Mouse (Mus musculus) left cerebral cortex, adult 18-20 months (tissue): ENCODE measurements around the gene Tacr1. TPM values are rescaled to one million over a fixed set of nuclear protein-coding genes. Genes with fewer than 3 reads are reported as not detected.

Experiments
- DNase-seq, 2 experiments: peaks; one replicate each; pipeline ENCODE4 v3.0.0; 2021 to 2022; ENCODE audit warnings: low spot score in 2 of 2, mixed read lengths in 1 of 2
- total RNA-seq, 2 experiments: library from RNA; stranded (reverse); gene quantifications; 2 replicates each; pipeline ENCODE4 v1.2.3; 2021

Gene Tacr1
- total RNA-seq, 2 experiments from 2014 or later = 3.1 to 3.7 TPM

DNA sequence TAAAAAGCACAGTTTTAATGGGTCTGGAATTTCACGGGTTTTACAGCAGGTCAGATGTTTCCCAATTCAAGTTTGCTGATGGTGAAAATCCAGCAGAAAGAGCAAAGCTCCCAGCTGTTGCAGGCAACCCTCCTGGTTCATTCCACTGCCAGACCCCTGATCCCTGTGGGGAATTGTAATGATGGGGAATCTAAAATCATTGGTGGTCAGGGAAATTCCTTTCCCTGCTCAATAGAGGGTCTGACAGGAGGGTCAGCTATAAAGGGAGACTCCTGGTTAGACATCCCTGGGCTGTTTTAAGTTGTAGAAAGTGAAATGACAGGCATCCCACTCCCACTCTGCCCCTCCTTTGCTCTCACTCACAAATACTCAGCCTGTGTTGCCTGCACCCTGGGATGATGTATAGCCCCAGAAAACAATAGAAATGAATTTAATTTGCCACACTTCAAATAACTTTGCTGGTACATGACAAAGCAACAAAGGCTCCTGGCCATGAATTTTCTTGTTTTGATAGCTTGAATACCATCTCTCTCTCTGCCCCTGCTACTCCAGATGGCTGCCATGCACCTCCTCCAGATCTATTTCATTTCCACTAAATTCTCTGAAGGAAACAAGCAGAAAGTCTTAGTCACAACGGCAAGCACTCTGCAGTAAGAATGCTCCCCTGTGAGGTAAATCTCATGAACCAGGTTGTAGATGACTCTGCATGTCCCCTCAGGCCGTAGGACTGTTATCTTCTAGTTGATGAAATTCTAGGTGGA, 123.2 kb downstream of the Tacr1 start:
- DNase-seq = peak in 1 of 2 experiments; percentile 23

- DNase-seq = no peak
Observed at GRCm38 (mm10) chr6:82528631-82529030, 126.5 kb downstream of the Tacr1 start.

DNA sequence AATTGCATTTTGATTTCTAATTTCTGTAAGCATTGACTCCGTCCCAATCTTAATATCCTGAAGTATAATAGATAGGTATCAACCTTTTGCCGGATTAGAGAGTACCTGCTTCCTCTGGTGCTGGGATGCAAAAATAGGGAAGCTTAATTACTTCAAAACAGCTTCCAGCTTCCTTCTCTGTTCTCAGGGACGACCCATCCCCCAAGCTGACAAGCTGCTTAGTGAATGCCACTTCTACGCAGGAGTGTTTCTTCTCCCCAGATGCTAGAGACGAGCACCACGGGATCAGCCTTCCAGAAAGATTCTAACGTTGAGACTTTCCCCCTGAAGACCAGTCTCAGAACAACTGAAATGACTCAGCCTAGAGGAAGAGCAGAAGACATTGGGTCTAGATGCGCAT, 134.5 kb downstream of the Tacr1 start:
- DNase-seq = no peak

- DNase-seq = no peak
Observed at GRCm38 (mm10) chr6:82549270-82549669, 147.1 kb downstream of the Tacr1 start.

GRCm38 (mm10) chr6:82575445-82575844, 173.3 kb downstream of the Tacr1 start:
- DNase-seq = no peak

DNA sequence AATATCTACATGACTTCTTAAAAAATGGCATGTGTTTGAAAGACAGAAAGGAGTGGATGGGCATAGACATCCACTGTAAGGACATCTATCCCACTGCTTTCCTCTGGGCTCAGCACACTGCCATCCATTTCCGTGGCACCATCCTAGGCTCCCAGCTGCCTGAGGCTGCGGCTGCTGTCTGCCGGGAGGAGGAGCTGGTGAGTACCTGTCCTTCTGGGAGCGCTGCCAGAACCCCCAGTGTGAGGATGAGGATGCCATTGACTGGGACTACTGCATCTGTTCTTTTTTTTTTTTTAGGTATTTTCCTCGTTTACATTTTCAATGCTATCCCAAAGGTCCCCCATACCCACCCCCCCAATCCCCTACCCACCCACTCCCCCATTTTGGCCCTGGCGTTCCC, 183.3 kb downstream of the Tacr1 start:
- DNase-seq = no peak

GRCm38 (mm10) chr6:82589387-82589786, 187.3 kb downstream of the Tacr1 start:
- no peak for DNase-seq

- DNase-seq = no peak
Observed at GRCm38 (mm10) chr6:82595461-82596090, 193.4 kb downstream of the Tacr1 start.

DNA sequence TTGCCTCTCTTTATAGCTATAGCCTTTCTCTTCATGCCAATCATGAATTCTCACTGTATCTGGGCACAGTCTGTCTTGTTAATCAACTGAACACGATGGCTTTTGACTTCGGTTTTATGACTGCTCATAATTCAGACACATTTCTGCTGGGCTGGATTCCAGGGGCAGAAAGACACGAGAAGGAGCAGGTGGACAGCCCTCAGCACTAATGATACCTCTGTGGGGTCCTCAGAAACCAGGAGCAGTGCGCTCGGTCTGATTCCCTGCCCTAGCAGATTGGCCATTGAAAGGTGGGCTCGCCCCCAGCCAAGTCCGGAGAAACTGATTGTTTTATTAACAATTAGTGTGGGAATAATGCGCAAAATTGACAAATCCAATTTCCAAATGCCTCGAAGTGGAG, 201.1 kb downstream of the Tacr1 start:
- DNase-seq = no peak

DNA sequence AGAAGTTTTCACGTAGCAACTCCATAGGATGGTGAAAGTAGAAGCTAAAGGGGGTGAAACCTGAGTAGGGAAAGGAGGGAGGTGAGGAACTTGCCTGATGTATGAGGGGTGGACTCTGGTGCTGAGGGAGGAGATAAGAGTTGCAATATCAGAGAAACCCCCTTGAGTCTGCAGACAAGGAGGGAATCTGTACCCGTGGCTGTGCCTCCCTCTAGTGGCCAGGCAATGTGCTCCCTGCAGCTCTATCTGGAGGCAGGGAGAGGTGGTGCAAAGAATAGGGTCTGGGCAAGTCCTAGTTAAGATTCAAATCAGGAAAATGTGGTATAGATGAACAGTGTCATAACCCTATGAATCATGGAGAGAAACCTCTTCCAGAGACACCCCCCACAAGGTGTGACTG, 201.5 kb downstream of the Tacr1 start:
- peak; percentile 36 to 54 for DNase-seq

DNA sequence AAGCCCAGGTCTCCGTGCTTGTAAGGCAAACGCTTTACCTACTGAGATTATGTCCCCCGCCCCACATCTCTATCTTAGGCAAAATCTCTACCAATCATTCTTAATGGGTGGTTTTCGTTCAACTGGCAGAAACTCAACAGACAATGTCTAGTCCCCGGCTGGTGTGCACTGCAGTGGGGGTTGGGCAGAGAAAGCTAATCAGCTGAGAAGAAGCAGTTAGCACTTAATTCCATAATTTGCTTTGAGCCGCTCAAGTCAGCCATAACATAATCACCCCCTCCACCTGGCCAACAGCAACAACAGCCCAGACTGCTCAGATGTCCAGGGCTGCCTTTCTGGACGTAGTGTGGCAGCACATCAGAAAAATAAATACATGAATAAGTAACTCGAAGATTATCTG, 202.7 kb downstream of the Tacr1 start:
- no peak for DNase-seq

GRCm38 (mm10) chr6:82608756-82609155, 206.6 kb downstream of the Tacr1 start:
- no peak for DNase-seq

DNA sequence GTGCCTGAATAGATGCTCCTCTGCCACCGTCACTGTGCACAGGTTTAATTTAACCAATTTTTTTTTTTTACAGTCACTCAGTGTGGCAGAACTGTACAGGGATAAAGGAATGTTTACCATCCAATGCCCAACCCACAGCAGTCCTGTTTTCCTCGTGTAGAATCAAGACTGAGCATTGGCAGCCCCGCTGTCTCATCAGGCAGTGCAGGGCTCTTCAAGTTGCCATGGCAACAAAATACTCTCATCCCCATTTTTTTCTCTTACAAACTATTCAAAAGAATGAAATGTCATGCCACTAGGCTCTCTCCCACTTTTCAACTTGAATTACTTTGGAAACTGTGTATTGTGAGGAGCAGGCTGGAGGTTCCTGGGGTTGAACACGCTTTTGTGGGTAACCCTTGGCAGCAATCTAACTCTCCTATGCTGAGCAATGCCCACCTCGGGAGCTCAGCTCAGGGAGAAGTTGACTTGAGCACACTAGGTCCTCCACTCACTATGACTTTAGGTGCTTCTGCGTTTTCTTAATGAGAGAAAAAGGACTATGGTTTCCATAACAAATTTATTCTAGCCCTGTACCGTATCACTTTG, 207.3 kb downstream of the Tacr1 start:
- DNase-seq = no peak
